Mouse (Mus musculus) hindbrain, embryonic 11.5 days (tissue): ENCODE results near the gene Cox4i2. TPM values are rescaled to one million over a fixed set of nuclear protein-coding genes. Genes with fewer than 3 reads are reported as not detected.

Source experiments
- ATAC-seq: fragments of 200-750 bp; cut with Nextera tagmentation; 2 replicates; pipeline ENCODE4 v1.8.0; 2017; ENCODE audit warnings: mild to moderate bottlenecking, moderate TSS enrichment, moderate library complexity; ENCODE audit not compliant: low FRiP score
- DNase-seq: peaks from one replicate; pipeline ENCODE4 v3.0.0-alpha.2; 2015; ENCODE audit warnings: low spot score
- H3K27ac ChIP-seq: fragments of 300-500 bp; sonication (generic); 2 replicates; pipeline ENCODE4 v1.5.1; 2014; ENCODE audit warnings: mild to moderate bottlenecking, low read depth, low read length
- H3K27me3 ChIP-seq: fragments of 300-500 bp; sonication (generic); 2 replicates; pipeline ENCODE4 v1.6.1; 2014; ENCODE audit warnings: mild to moderate bottlenecking, low read length, moderate library complexity, mixed read lengths; ENCODE audit not compliant: control insufficient read depth, insufficient read depth
- H3K36me3 ChIP-seq: fragments of 300-500 bp; sonication (generic); 2 replicates; pipeline ENCODE4 v1.6.1; 2014; ENCODE audit warnings: mild to moderate bottlenecking, low read length, moderate library complexity, mixed read lengths; ENCODE audit not compliant: control insufficient read depth, insufficient read depth
- H3K4me1 ChIP-seq: fragments of 300-500 bp; sonication (generic); replicated peaks from 2 replicates; pipeline ENCODE4 v1.6.1; 2014; ENCODE audit warnings: low read length, mixed read lengths; ENCODE audit not compliant: control insufficient read depth, insufficient read depth
- H3K4me2 ChIP-seq: fragments of 300-500 bp; sonication (generic); replicated peaks from 2 replicates; pipeline ENCODE4 v1.6.1; 2014; ENCODE audit warnings: mild to moderate bottlenecking, low read depth, low read length
- H3K4me3 ChIP-seq: fragments of 300-500 bp; sonication (generic); 2 replicates; pipeline ENCODE4 v1.5.1; 2014; ENCODE audit warnings: low read depth, low read length
- H3K9ac ChIP-seq: fragments of 300-500 bp; sonication (generic); 2 replicates; pipeline ENCODE4 v1.6.1; 2014; ENCODE audit warnings: low read depth, low read length
- H3K9me3 ChIP-seq: fragments of 300-500 bp; sonication (generic); 2 replicates; pipeline ENCODE4 v1.6.1; 2016; ENCODE audit warnings: low read length; ENCODE audit not compliant: control insufficient read depth
- WGBS: fragments of 180-500 bp; shearing (Covaris S2); extraction: QIAGEN DNeasy Blood & Tissue Kit; methylation state at CpG from one replicate; pipeline ENCODE4 v1.1.7; 2014; 5-methylcytosine and 5-hydroxymethylcytosine counted together
- polyA plus RNA-seq: library from polyadenylated mRNA; unstranded; fragments of >200 nt; fragmentation: Nextera tagmentation; extraction: Ambion mirVana; gene quantifications from 2 replicates; pipeline ENCODE4 v1.2.1, GENCODE M21; 2014

The Cox4i2 gene
- polyA plus RNA-seq, 1 experiment from 2014 or later, result 4.4 TPM

- Histone ChIP-seq H3K4me1 (no peaks in the 10 kb centered on the region), H3K9ac (no peak overlapping the region), H3K36me3 (no peaks in the 10 kb centered on the region), H3K4me3 (no peak overlapping the region), H3K4me2 (no peak overlapping the region), H3K27me3 (no peaks in the 10 kb centered on the region), H3K27ac (no peak overlapping the region), H3K9me3 (no peaks in the 10 kb centered on the region)
- DNase-seq, result no peak
- no peak for ATAC-seq
- 94% methylated on average over 3 of the region's 3 CpGs for WGBS
Measured at GRCm38 (mm10) chr2:152781031-152781711, 27.2 kb downstream of the Cox4i2 start.

- 82% methylated on average over 5 of the region's 5 CpGs for WGBS
- H3K36me3 ChIP-seq, result no peaks in the 10 kb centered on the region
- no peaks in the 10 kb centered on the region for H3K9me3 ChIP-seq
- no peak overlapping the region for H3K4me3 ChIP-seq
- ATAC-seq (no peak), DNase-seq (no peak)
- H3K9ac ChIP-seq, result no peak overlapping the region
- no peaks in the 10 kb centered on the region for H3K4me1 ChIP-seq
- H3K4me2 ChIP-seq, result no peak overlapping the region
- H3K27me3 ChIP-seq, result no peaks in the 10 kb centered on the region
- H3K27ac ChIP-seq, result no peak overlapping the region
Measured at GRCm38 (mm10) chr2:152782656-152783055, 28.7 kb downstream of the Cox4i2 start.

GRCm38 (mm10) chr2:152783241-152783640 lies 29.3 kb downstream of the Cox4i2 start:
- H3K4me1 ChIP-seq, result no peaks in the 10 kb centered on the region
- DNase-seq, result no peak
- 95% methylated on average over 5 of the region's 5 CpGs for WGBS
- H3K27ac ChIP-seq, result no peak overlapping the region
- H3K36me3 ChIP-seq, result no peaks in the 10 kb centered on the region
- no peak overlapping the region for H3K4me3 ChIP-seq
- H3K27me3 ChIP-seq, result no peaks in the 10 kb centered on the region
- H3K9me3 ChIP-seq, result no peaks in the 10 kb centered on the region
- no peak overlapping the region for H3K4me2 ChIP-seq
- ATAC-seq, result no peak
- H3K9ac ChIP-seq, result no peak overlapping the region

GRCm38 (mm10) chr2:152784640-152785039 lies 30.7 kb downstream of the Cox4i2 start:
- 96% methylated on average over 8 of the region's 8 CpGs for WGBS
- H3K9me3 ChIP-seq, result no peaks in the 10 kb centered on the region
- no peaks in the 10 kb centered on the region for H3K4me1 ChIP-seq
- no peaks in the 10 kb centered on the region for H3K36me3 ChIP-seq
- no peak overlapping the region for H3K27ac ChIP-seq
- no peak overlapping the region for H3K9ac ChIP-seq
- no peak for DNase-seq
- no peaks in the 10 kb centered on the region for H3K27me3 ChIP-seq
- no peak for ATAC-seq
- H3K4me3 ChIP-seq, result no peak overlapping the region
- H3K4me2 ChIP-seq, result no peak overlapping the region

- Histone ChIP-seq H3K36me3 (no peaks in the 10 kb centered on the region), H3K27me3 (no peaks in the 10 kb centered on the region), H3K4me2 (no peak overlapping the region), H3K27ac (0 out of 2 replicates have a peak overlapping the region, but pooled peaks have one; percentile 17), H3K9ac (no peak overlapping the region), H3K4me1 (no peaks in the 10 kb centered on the region), H3K4me3 (no peak overlapping the region), H3K9me3 (no peaks in the 10 kb centered on the region)
- ATAC-seq (no peak), DNase-seq (no peak)
- WGBS, result 63% methylated on average over 18 of the region's 18 CpGs
Measured at GRCm38 (mm10) chr2:152785446-152786350, 31.7 kb downstream of the Cox4i2 start.

GRCm38 (mm10) chr2:152787136-152787535 lies 33.2 kb downstream of the Cox4i2 start:
- DNase-seq (no peak), ATAC-seq (no peak)
- no peaks in the 10 kb centered on the region for H3K27me3 ChIP-seq
- no peak overlapping the region for H3K27ac ChIP-seq
- no peak overlapping the region for H3K4me2 ChIP-seq
- WGBS, result 93% methylated on average over 2 of the region's 2 CpGs
- no peaks in the 10 kb centered on the region for H3K36me3 ChIP-seq
- H3K4me1 ChIP-seq, result no peaks in the 10 kb centered on the region
- no peaks in the 10 kb centered on the region for H3K9me3 ChIP-seq
- no peak overlapping the region for H3K4me3 ChIP-seq
- no peak overlapping the region for H3K9ac ChIP-seq

- Histone ChIP-seq H3K27me3 (no peaks in the 10 kb centered on the region), H3K9ac (no peak overlapping the region), H3K4me1 (no peaks in the 10 kb centered on the region), H3K36me3 (no peaks in the 10 kb centered on the region), H3K27ac (no peak overlapping the region), H3K9me3 (no peaks in the 10 kb centered on the region), H3K4me2 (no peak overlapping the region), H3K4me3 (no peak overlapping the region)
- ATAC-seq (no peak), DNase-seq (no peak)
- WGBS, result 94% methylated on average over 6 of the region's 6 CpGs
Measured at GRCm38 (mm10) chr2:152787543-152787942, 33.6 kb downstream of the Cox4i2 start.

GRCm38 (mm10) chr2:152788892-152789421 lies 35.0 kb downstream of the Cox4i2 start:
- Histone ChIP-seq H3K27me3 (no peaks in the 10 kb centered on the region), H3K36me3 (no peaks in the 10 kb centered on the region), H3K9ac (no peak overlapping the region), H3K4me2 (no peak overlapping the region), H3K27ac (0 out of 2 replicates have a peak overlapping the region, but pooled peaks have one; percentile 7), H3K4me1 (no peaks in the 10 kb centered on the region), H3K4me3 (no peak overlapping the region), H3K9me3 (no peaks in the 10 kb centered on the region)
- WGBS, result 68% methylated on average over 6 of the region's 6 CpGs
- DNase-seq (no peak), ATAC-seq (0 out of 2 replicates have a peak, but pooled peaks have one; percentile 40)
